Mouse (Mus musculus): Measurements from ENCODE around the gene Rasal3. TPM values are rescaled to one million over a fixed set of nuclear protein-coding genes. Genes with fewer than 3 reads are reported as not detected.

The Rasal3 gene
- 0.50 and 1.1 TPM in 2 replicates for polyA plus RNA-seq (2021; fragmentation: Nextera tagmentation)
- long read RNA-seq, experiment 1, partial matches to known transcripts, result 0 of 13 reads
- long read RNA-seq, experiment 1, other reads (novel, unspliced or antisense), result 6 of 13 reads
- long read RNA-seq, experiment 2, partial matches to known transcripts, result 2 of 3 reads
- long read RNA-seq, experiment 2, other reads (novel, unspliced or antisense), result 0 of 3 reads

DNA sequence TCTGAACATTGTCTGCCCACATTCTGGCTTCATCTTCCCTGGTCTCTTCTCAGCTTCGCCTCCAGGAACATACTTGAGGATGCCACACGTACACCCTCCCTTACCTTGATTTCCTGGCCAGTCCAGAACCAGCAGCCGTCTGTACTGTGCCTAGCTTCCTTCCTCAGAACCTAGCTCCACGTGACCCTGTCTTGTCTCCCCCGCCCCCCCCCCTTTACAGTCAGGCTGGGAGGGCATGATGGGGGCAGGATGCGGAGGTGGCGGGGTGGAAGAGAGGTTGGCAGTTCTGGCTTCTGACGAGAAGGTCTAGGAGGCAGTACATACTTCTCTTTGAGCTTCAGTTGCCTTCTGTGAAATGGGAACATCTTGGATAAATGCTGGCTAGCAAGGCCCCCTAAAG lies at the start of gene Rasal3:
TSS of gene Rasal3 (minus strand) at position 167 of the 400 bp plus-strand sequence.

DNA sequence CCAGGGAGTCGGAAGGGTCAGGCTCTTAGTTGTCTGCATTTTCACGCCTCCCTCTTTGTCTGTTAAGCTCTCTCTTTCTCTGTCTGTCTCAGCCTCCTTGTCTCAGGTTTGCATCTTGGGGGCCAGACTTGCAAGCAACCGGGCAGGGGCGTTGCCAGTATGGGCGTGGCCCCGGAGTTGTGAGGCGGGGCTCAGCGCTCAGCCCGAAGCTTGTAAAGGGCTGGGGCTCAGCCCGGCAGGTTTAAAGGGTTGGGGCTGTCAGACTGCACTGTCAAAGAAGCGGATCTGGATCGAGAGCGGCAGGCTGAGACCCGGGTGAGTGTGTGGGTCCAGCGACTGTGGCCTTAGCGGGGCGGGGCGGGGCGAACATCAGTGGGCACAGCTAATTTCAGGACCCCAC lies 49.1 kb upstream of the Rasal3 start, which contains the start of gene Cyp4f39:
TSS of gene Cyp4f39 (plus strand) at position 242 of the 400 bp plus-strand sequence.

DNA sequence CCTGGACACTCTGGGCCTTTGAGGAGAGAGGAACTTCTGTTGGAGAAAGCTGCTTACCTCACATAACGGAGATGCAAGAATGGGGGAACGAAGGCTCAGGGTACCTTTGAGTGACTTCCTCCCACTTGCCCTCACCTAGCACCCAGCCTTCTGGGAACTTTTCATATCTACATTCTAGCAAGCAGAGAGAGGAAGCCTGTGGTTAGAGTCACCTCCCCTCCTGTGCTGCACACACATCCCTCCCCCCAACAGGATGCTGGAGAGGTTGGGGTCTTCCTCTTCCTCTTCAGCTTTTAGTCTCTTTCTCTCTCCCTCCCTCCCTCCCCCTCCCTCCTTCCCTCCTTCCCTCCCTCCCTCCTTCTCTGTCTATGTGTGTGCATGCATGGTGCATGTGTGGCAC lies 20.7 kb upstream of the Rasal3 start, which contains the start of gene Pglyrp2:
TSS of gene Pglyrp2 (minus strand) at position 134 of the 400 bp plus-strand sequence.

DNA sequence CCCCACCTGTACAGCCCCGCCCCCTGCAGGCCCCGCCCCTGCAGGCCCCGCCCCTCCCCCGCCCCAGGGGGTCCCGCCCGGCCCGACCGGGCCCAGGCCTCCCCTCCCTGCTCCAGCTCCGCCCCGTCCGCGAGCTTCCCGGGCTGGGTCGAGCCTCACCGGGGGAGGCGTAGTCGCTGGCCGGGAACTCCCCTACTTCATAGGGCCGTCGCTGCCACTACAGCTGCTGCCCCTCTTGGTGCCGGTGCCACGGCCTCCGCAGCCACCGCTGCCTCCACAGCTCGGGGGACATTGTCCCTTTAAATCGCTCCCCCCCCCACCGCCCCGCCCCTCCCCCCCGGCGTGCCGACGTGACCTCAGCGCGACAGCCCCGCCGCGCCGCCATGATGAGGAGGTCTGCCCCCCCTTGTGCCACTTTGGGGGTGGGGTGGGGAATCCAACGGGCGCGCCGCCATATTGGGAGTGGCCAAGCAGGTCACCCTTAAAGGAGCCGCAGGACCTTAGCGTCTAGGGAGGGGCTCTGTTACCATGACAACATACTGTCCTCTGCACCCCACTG lies 14.2 kb downstream of the Rasal3 start, which contains the start of gene Wiz:
TSS of gene Wiz (minus strand) at position 339 of the 559 bp plus-strand sequence.

DNA sequence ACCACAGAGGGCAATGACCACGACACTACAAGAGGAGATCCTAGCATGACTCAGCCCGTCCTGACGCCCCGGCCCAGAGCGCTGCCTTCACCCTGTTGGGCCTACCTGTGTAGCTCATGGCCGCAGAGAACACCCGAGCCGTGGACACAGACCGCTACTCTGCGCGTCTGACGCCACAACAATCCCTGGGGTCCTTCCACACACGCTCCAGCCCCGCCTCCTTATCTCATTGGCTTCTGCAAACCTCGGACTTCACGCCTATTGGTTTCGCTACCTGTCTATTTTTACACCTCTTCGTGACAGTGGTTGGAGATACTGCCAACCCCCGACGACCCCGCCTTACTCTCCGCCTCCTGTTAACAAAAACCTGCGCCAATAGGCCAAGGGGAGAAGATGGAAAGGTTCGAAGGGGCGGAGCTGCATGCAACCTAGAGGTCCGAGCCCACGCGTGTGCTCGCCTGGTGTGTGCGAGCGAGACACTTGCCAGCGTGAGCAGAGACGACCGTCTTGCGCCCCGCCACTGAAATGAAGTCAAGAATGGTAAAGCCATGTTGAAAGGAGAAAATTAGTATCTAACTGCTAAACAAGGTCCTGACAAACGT lies 52.9 kb downstream of the Rasal3 start, which contains the start of gene Akap8l:
TSS of gene Akap8l (minus strand) at position 226 of the 602 bp plus-strand sequence.

Other genes starting within 250 kb of the Rasal3 start
- gene Notch3, start 236.7 kb downstream of the Rasal3 start, polyA plus RNA-seq (2021; fragmentation: Nextera tagmentation), result 0.40 and 0.55 TPM in 2 replicates
- gene Ephx3, start 214.0 kb downstream of the Rasal3 start, polyA plus RNA-seq (2021; fragmentation: Nextera tagmentation), result 0.09 and 0.12 TPM in 2 replicates
- gene Brd4, start 118.9 kb downstream of the Rasal3 start, polyA plus RNA-seq (2021; fragmentation: Nextera tagmentation), result 15.4 and 34.1 TPM in 2 replicates
- 8.0 and 9.0 TPM in 2 replicates for gene Akap8, start 82.3 kb downstream of the Rasal3 start, polyA plus RNA-seq (2021; fragmentation: Nextera tagmentation)
- gene Akap8l, start 53.0 kb downstream of the Rasal3 start, polyA plus RNA-seq (2021; fragmentation: Nextera tagmentation), result 36.3 and 40.8 TPM in 2 replicates
- gene Wiz, start 14.1 kb downstream of the Rasal3 start, polyA plus RNA-seq (2021; fragmentation: Nextera tagmentation), result 11.0 and 16.4 TPM in 2 replicates
- not detected in 2 replicates for gene Pglyrp2, start 20.6 kb upstream of the Rasal3 start, polyA plus RNA-seq (2021; fragmentation: Nextera tagmentation)
- 0.06 TPM in 1 of 2 replicates, not detected in the other for gene Cyp4f39, start 49.1 kb upstream of the Rasal3 start, polyA plus RNA-seq (2021; fragmentation: Nextera tagmentation)
- 2.1 and 2.4 TPM in 2 replicates for gene Cyp4f17, start 102.5 kb upstream of the Rasal3 start, polyA plus RNA-seq (2021; fragmentation: Nextera tagmentation)
- 2.4 and 2.7 TPM in 2 replicates for gene Cyp4f16, start 133.0 kb upstream of the Rasal3 start, polyA plus RNA-seq (2021; fragmentation: Nextera tagmentation)
- gene Cyp4f37, start 217.7 kb upstream of the Rasal3 start, polyA plus RNA-seq (2021; fragmentation: Nextera tagmentation), result not detected in 2 replicates